Mouse (Mus musculus): ENCODE results near the gene Piezo1.

GRCm38 (mm10) chr8:122436146-122436545 lies 115.0 kb downstream of the Piezo1 start:
- TF ChIP-seq POLR2A (IDR thresholded peaks at IDR 0.05; ENCODE audit: low read depth, low read length): no peak
- no peak for TF ChIP-seq CTCF (IDR thresholded peaks at IDR 0.05; ENCODE audit: extremely low read depth, insufficient read depth, insufficient read length, insufficient replicate concordance)

All from spleen, adult 2 months (tissue).